Mouse (Mus musculus): ENCODE measurements at regions not wholly inside any gene's neighbourhood (a gene's known extent, or its start where the extent isn't known, plus 50 kb on each side); places are given as distances from the start of the nearest gene placed in this dataset.

DNA sequence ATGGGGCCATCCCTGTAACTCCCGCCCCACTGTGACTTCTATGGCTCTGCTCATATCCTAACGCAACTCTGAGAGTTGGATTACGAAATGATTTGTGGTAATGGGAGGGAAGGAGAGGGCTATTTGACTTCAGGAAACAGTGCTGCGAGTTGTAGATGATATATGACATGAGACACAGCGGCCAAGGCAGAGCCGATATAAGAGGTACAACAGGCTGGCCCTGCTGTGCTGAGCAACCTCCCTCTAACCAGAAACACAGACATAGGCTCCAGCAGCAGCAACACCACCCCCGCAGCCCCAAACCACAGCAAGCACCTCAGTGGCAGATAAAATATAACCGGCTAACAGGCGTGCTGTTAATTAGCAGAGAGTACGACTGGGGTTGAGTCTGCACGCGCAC, 312.5 kb upstream of the Mgmt start:
- no peak for DNase-seq

DNA sequence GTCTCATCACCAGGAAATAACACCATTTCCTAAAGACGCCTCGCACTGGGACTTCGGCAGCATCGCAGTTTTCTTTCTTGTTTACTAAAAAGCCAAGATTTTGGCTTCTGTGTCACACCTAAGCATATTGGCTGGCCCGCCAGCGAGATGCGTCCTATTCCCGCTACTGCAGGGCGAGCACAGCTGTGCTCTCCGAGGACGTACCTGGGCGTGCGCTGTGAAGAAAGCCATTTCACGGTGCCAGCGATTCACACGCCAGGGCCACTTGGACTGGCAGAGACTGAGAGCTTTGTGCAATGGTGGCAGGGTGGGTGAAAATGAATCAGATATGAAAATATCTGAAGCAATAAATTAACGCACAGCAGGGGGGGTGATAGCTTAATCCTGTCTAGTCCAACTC, 310.1 kb upstream of the Mgmt start:
- no peak for DNase-seq

DNA sequence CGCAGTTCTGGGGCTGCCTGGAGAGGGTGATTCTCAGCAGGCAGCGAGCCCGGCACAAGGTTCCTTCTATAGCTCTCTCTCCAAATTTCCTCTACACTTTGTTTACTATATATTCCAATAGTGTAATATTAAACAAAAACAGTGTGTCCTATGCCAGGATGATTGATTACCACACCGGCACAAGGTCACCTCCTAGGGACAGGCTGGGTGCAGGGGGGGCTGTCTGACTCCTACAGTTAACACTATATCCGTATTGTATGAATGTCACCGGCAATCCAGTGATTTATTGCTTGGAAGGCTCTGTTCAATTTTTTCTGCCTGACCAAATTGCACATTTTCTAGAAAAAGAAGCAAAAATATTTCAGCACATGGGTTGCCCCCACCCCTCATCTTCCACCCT, 305.9 kb upstream of the Mgmt start:
- DNase-seq = no peak

- DNase-seq = no peak
Observed at GRCm38 (mm10) chr7:136590947-136591346, 303.5 kb upstream of the Mgmt start.

DNA sequence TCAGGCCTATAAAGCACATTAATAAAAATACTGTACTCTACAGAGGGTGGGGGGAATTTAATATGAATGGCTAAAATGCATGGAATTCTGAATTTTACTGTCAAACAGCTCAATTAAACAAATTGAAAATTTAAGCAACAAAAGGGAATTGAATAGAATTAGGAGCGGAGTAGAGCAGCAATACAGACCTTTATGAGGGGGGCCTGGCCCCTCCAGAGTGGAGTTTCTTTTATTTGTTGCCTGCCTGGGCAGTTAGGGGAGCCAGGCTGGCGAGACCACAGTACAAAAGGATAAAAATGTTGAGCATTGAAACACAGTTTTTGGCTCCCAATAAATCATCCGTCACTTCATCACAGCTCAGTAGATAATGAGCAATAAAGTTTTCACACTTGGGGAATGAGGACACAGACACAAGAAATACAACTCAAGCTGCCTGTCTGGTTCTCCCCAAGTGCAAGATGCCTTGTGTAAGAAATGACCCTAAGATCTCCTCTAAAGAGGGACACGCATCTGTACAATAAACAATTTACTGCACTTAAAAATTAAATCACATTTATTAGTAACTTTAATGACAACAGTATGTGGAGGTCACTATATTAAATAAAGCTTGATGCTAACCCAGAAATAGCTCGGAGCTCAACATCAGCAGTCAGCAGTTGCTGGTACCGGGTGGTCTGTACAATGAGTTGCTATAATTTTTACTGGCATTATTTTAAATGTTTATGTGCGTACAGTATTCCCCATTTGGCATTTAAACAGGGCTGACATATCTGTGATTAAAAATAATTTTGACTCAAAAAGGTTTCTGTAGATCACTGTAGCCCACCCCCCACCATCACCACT, 286.9 kb upstream of the Mgmt start:
- DNase-seq = no peak

GRCm38 (mm10) chr7:136613496-136613895, 280.9 kb upstream of the Mgmt start:
- no peak for DNase-seq

DNA sequence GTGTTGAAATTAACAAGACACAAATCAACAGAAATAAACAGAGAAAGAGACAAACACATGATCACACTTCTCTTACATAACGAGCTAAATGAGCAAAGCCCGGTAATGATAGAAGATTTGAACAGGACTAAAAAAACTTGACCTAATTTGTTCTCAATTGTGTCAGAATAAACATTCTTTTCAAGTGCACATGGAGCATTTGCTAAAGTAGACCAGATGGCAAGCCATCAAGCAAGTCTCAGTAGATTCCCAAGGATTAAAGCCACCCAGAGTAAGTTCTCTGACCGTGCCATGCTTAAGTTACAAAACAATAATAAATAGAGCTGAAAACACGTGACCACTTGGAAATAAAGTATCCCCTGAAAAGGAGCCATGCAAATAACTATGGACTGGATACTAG, 269.9 kb upstream of the Mgmt start:
- DNase-seq = no peak

DNA sequence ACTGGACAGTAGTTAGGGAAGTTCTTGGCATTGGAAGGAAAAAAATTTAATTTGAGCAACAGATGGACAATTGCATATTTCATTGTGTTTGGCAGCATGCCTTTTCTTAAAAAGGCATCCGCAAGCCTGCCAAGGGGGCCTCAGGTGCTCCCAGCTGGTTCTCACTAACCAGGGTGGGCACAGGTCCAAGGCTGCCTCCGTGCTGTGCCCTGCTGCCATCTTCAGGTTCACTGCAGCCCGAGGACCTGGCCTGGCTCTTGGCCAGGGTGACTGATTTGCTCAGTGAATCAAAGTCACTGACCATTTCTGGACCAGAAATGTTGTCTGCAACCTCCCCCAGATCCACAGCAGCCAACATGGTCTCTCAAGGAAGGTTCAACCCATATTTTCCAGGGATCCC, 263.3 kb upstream of the Mgmt start:
- DNase-seq = no peak

- DNase-seq = no peak
Observed at GRCm38 (mm10) chr7:136640160-136640559, 254.3 kb upstream of the Mgmt start.

- DNase-seq = no peak
Observed at GRCm38 (mm10) chr7:136640771-136641170, 253.6 kb upstream of the Mgmt start.

- no peak for DNase-seq
Observed at GRCm38 (mm10) chr7:136649796-136650195, 244.6 kb upstream of the Mgmt start.

- no peak for DNase-seq
Observed at GRCm38 (mm10) chr7:136659930-136660329, 234.5 kb upstream of the Mgmt start.

GRCm38 (mm10) chr7:136660401-136660800, 234.0 kb upstream of the Mgmt start:
- DNase-seq = no peak

- no peak for DNase-seq
Observed at GRCm38 (mm10) chr7:136664424-136665082, 229.9 kb upstream of the Mgmt start.

- no peak for DNase-seq
Observed at GRCm38 (mm10) chr7:136665901-136666300, 228.5 kb upstream of the Mgmt start.

DNA sequence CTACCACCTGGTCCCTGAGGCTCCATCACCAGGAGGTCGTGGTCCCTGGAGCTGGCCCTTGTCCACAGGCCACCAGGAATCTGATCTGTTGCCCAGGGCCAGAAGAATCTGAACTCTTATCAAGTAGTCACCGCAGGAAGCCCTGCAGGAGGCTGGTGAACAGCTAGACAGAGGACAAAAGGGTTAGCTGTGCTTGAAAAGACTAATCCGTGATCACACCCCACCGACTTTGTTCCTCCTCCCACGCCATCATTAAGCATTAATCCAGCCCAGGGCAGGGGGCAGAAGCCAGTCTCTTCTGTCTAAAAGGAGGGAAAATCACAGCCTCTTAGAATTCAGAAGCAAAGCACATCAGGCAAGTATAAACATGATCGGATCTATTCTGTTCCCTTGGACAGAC, 227.7 kb upstream of the Mgmt start:
- DNase-seq = no peak

- no peak for DNase-seq
Observed at GRCm38 (mm10) chr7:136670675-136671074, 223.7 kb upstream of the Mgmt start.

DNA sequence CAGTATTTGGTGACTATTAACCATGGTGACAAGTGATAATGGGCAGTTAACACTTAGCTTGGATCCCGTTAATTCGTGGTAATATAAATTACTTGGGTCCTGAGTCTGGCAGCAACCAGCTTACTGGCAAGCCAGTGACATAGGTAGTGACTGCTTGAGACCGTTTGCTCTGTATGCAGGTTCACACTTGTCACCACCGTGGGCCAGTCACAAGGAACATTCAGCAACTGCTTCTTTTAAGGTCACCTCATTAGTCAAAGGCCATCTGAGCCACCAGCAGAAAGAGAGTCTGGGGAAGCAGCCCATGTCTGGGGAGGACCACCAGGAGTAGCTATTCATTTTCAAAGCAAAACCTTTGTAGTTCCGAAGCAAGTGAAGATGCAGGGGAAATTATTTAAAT, 220.3 kb upstream of the Mgmt start:
- DNase-seq = no peak

DNA sequence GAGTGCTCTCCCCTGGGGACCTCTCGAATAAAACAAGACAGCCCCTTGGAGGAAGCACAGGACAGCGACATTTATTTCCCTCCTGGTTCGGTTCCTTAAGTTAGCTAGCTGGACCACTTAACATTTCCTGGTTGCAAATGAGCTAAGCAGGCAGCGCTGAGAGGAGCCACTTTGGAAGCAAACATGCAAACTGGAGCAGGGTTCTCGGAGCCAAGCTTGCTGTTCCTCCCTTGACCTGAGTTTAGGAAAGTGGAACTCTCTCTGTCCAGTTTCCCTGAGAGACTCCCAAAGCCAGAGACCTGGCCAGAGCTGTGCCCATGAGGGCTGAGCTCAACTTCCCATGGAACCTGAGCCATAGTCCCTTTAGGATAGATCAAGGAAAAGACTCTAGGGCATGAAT, 219.4 kb upstream of the Mgmt start:
- no peak for DNase-seq

DNA sequence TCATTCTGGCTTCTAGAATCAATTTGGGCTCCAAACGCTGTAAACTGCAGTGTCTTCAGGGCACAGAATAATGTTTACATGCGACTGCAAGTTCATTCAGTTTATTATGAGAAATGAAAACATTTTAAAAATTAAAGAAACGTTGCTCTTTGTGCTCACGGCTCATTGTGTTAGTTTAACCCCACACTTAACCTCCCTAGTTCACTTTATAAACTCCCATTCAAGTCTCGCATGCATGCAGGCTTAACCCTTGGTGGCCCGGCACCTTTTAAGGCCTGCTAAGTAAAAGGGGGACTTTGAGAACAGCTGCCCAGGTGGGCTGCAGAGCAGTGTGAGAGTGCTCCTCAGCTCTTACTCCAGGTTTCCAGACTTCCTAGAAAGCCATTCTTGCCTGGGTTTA, 218.3 kb upstream of the Mgmt start:
- no peak for DNase-seq

- DNase-seq = no peak
Observed at GRCm38 (mm10) chr7:136676987-136677545, 217.3 kb upstream of the Mgmt start.

GRCm38 (mm10) chr7:136689579-136689978, 204.8 kb upstream of the Mgmt start:
- DNase-seq = no peak

DNA sequence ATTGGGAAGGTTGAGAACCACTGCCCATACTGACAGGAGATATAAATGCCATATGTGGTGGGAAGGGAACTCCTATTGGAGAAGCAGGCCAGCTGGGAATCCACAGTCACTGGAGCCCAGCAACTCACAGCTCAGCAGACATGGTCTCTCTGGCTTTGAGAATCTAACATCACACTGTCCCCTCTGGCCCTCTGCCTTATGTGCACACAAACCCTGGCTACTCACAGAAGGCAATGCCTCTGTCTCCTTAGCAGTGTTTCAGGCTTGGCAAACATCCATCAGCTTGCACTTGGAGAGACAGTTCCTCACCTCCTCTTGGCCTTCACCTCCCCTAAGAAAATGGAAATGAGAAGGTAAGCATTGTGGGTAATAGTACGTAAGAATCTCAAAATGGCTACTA, 188.2 kb upstream of the Mgmt start:
- DNase-seq = no peak

Data from B cell, adult 2 months (primary cell).